Mouse (Mus musculus): ENCODE data around the gene Matk.

DNA sequence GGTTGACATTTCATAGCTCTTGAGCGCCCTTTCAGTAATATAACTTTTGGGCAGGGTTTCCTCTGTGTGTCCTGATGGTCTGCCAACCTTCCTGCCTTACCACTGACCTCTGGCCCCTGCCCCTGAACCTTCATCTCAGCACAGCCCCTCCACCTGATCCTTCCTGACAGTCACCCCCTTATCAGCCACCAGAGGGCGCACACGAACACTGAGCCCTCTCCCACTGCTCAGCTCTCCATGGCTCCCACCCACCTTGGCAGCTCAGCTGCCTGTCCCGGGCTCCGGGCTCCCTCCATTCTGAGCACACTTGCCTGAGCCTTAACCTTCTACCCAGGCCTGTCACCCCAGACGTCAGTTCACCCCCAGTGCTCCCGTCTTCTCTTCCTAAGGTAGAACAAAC is 36.5 kb downstream of the Matk start:
- TF ChIP-seq MAX (IDR thresholded peaks at IDR 0.05; ENCODE audit: low read depth) (no peak), TCF12 (IDR thresholded peaks at IDR 0.05; ENCODE audit: insufficient read depth, poor library complexity, severe bottlenecking) (no peak), POLR2A (IDR thresholded peaks at IDR 0.05; ENCODE audit: insufficient read length, low read depth) (no peak), USF1 (IDR thresholded peaks at IDR 0.05; ENCODE audit: low read depth) (no peak), MYOD1 (IDR thresholded peaks at IDR 0.05; ENCODE audit: control insufficient read depth in 1 of 3, insufficient read length in 2 of 3, low read depth in 2 of 3) (no peak), POLR2AphosphoS2 (IDR thresholded peaks at IDR 0.05; ENCODE audit: insufficient read length, low read depth) (no peak), TCF3 (IDR thresholded peaks at IDR 0.05; ENCODE audit: insufficient read length, low read depth) (no peak)
